Comparison of ENCODE assay signal across 20 mouse cellular contexts in genomic region chr16:30722372-30722771, GRCm38 (mm10).
DNase-seq lines count a peak whose midpoint lies in the region; ATAC-seq lines count a peak whose summit lies in the region.
"Had no signal": no experiment of that assay in that cellular context is flagged by ENCODE, and none has a peak within 500 bp of the region (broad histone marks: within the 10 kb centered on the region; RNA-seq: fewer than 3 reads in every experiment).

No protein-coding gene starts in this region.

- H3K4me2 ChIP-seq in hindbrain, embryonic 16.5 days (ENCODE audit: low read length): no peak overlapping the region
- H3K4me2 ChIP-seq: intestine, embryonic 15.5 days; kidney, embryonic 15.5 days; midbrain, embryonic 11.5 days had no signal

- no peak overlapping the region for H3K27ac ChIP-seq in hindbrain, embryonic 10.5 days
- H3K27ac ChIP-seq in hindbrain, embryonic 16.5 days (ENCODE audit: low read depth, low read length): no peak overlapping the region
- H3K27ac ChIP-seq: intestine, embryonic 15.5 days; kidney, embryonic 15.5 days; layer of hippocampus, adult 2 months had no signal

- intact Hi-C loops in heart, postnatal 25 days (cut with DNase I): no loop called here

- no peaks in the 10 kb centered on the region for H3K27me3 ChIP-seq in hindbrain, embryonic 10.5 days (ENCODE audit: insufficient read depth, poor library complexity, severe bottlenecking)
- H3K27me3 ChIP-seq in hindbrain, embryonic 16.5 days (replicated peaks; ENCODE audit: control insufficient read depth, insufficient read depth, low read length): no peaks in the 10 kb centered on the region
- H3K27me3 ChIP-seq: intestine, embryonic 15.5 days; kidney, embryonic 15.5 days had no signal

- DNase-seq in heart, adult 11 months: peak; percentile 97
- no peak for DNase-seq in heart, postnatal 25 days (ENCODE audit: low spot score)
- DNase-seq in CD4-positive, CD25-positive, alpha-beta regulatory T cell, adult 2 months (ENCODE audit: low read depth, low spot score): peak; percentile 65
- DNase-seq in thymus, postnatal 0 days (ENCODE audit: low spot score): peak; percentile 72
- DNase-seq in hindbrain, embryonic 10.5 days (ENCODE audit: low spot score): no peak
- no peak for DNase-seq in layer of hippocampus, adult 9-10 months (ENCODE audit: low spot score)
- DNase-seq: adrenal gland, postnatal 25 days; cerebellum, adult 9-11 months; forebrain, postnatal 0 days; gastrocnemius, postnatal 14 days; liver, postnatal 0 days; lung, postnatal 4 days had no signal

- no peaks in the 10 kb centered on the region for H3K9me3 ChIP-seq in hindbrain, embryonic 10.5 days
- peaks cover 4% of the 10 kb centered on the region for H3K9me3 ChIP-seq in hindbrain, embryonic 16.5 days (ENCODE audit: control insufficient read depth, low read length)
- H3K9me3 ChIP-seq: G1E; intestine, embryonic 15.5 days; kidney, embryonic 15.5 days had no signal

- 0 out of 2 replicates have a peak, but pooled peaks cover 5% of the 10 kb centered on the region for H3K4me1 ChIP-seq in hindbrain, embryonic 10.5 days (replicated peaks)
- H3K4me1 ChIP-seq in hindbrain, embryonic 16.5 days (ENCODE audit: control insufficient read depth, insufficient read depth, low read depth, low read length): no peaks in the 10 kb centered on the region
- H3K4me1 ChIP-seq: intestine, embryonic 15.5 days had no signal

- 79% methylated on average over 3 of the region's 3 CpGs for WGBS in hindbrain, embryonic 10.5 days
- 86% methylated on average over 3 of the region's 3 CpGs for WGBS in hindbrain, embryonic 16.5 days

- no peak overlapping the region for H3K4me3 ChIP-seq in hindbrain, embryonic 10.5 days
- no peak overlapping the region for H3K4me3 ChIP-seq in hindbrain, embryonic 16.5 days (ENCODE audit: low read length)
- H3K4me3 ChIP-seq: intestine, embryonic 15.5 days; kidney, embryonic 15.5 days; layer of hippocampus, adult 2 months; myocyte had no signal

- no peak overlapping the region for H3K9ac ChIP-seq in hindbrain, embryonic 16.5 days (ENCODE audit: low read depth, low read length)
- H3K9ac ChIP-seq: forebrain, postnatal 0 days; intestine, embryonic 15.5 days; kidney, embryonic 15.5 days; liver, postnatal 0 days had no signal

- peak; percentile 54; the same call in 1 of the 2 replicates for ATAC-seq in common myeloid progenitor, adult 5-6 weeks (replicated peaks; ENCODE audit: low read depth, poor library complexity, severe bottlenecking)
- no peak for ATAC-seq in hindbrain, embryonic 16.5 days
- ATAC-seq: forebrain, postnatal 0 days; intestine, embryonic 15.5 days; liver, postnatal 0 days had no signal

- H3K36me3 ChIP-seq in hindbrain, embryonic 10.5 days: no peaks in the 10 kb centered on the region
- H3K36me3 ChIP-seq in hindbrain, embryonic 16.5 days (ENCODE audit: control insufficient read depth, insufficient read depth, low read length): no peaks in the 10 kb centered on the region
- H3K36me3 ChIP-seq: G1E; intestine, embryonic 15.5 days; kidney, embryonic 15.5 days had no signal

Comparison
In these comparisons a context has a peak if more than half of its experiments do, and no peak if none do; other contexts are left out.
1. DNase-seq: peak in heart, adult 11 months (single experiment), CD4-positive, CD25-positive, alpha-beta regulatory T cell, adult 2 months (single experiment) and thymus, postnatal 0 days (single experiment); none in heart, postnatal 25 days (single experiment), hindbrain, embryonic 10.5 days (single experiment) and layer of hippocampus, adult 9-10 months (single experiment).